Mouse (Mus musculus) stomach, postnatal 0 days (tissue): ENCODE measurements around the gene Dexi. TPM values are rescaled to one million over a fixed set of nuclear protein-coding genes. Genes with fewer than 3 reads are reported as not detected.

ENCODE experiments used
- ATAC-seq: fragments of 200-750 bp; cut with Nextera tagmentation; 2 replicates; pipeline ENCODE4 v1.8.0; 2017; ENCODE audit not compliant: low FRiP score, low TSS enrichment
- DNase-seq: peaks from one replicate; pipeline ENCODE4 v3.0.0-alpha.2; 2016; ENCODE audit warnings: low spot score
- H3K27ac ChIP-seq: fragments of 300-500 bp; sonication (generic); replicated peaks from 2 replicates; pipeline ENCODE4 v1.5.1; 2014; ENCODE audit warnings: mild to moderate bottlenecking, control low read depth
- H3K27me3 ChIP-seq: fragments of 300-500 bp; sonication (generic); 2 replicates; pipeline ENCODE4 v1.6.1; 2014; ENCODE audit warnings: low read length; ENCODE audit not compliant: control insufficient read depth, insufficient read depth
- H3K36me3 ChIP-seq: fragments of 300-500 bp; sonication (generic); 2 replicates; pipeline ENCODE4 v1.6.1; 2014; ENCODE audit warnings: low read length, mixed read lengths; ENCODE audit not compliant: control insufficient read depth, insufficient read depth
- H3K4me1 ChIP-seq: fragments of 300-500 bp; sonication (generic); replicated peaks from 2 replicates; pipeline ENCODE4 v1.6.1; 2014; ENCODE audit warnings: antibody characterized with exemption; ENCODE audit not compliant: control insufficient read depth, insufficient read depth
- H3K4me2 ChIP-seq: fragments of 300-500 bp; sonication (generic); replicated peaks from 2 replicates; pipeline ENCODE4 v1.6.1; 2014; ENCODE audit warnings: low read depth, mild to moderate bottlenecking, control low read depth, moderate library complexity
- H3K4me3 ChIP-seq: fragments of 300-500 bp; sonication (generic); 2 replicates; pipeline ENCODE4 v1.5.1; 2014; ENCODE audit warnings: low read depth, low read length, control low read depth
- H3K9ac ChIP-seq: fragments of 300-500 bp; sonication (generic); 2 replicates; pipeline ENCODE4 v1.6.1; 2014; ENCODE audit warnings: mild to moderate bottlenecking, low read length, control low read depth, mixed read lengths
- H3K9me3 ChIP-seq: fragments of 300-500 bp; sonication (generic); 2 replicates; pipeline ENCODE4 v1.6.1; 2016; ENCODE audit warnings: low read length; ENCODE audit not compliant: control insufficient read depth
- CTCF ChIP-seq: IDR thresholded peaks from 2 replicates; pipeline ENCODE4 v1.5.1; 2016; ENCODE audit warnings: antibody characterized with exemption, low read depth, mild to moderate bottlenecking, moderate library complexity
- EP300 ChIP-seq: optimal IDR thresholded peaks from 2 replicates; pipeline ENCODE3; 2016; ENCODE audit warnings: antibody characterized with exemption
- WGBS: fragments of 180-500 bp; shearing (Covaris S2); extraction: QIAGEN DNeasy Blood & Tissue Kit; methylation state at CpG from one replicate; pipeline ENCODE4 v1.1.7; 2014; 5-methylcytosine and 5-hydroxymethylcytosine counted together
- polyA plus RNA-seq: library from polyadenylated mRNA; unstranded; fragments of >200 nt; fragmentation: Nextera tagmentation; extraction: Ambion mirVana; gene quantifications from 2 replicates; pipeline ENCODE4 v1.2.1, GENCODE M21; 2015

The Dexi gene
- polyA plus RNA-seq, 1 experiment from 2014 or later, result 23.5 TPM

GRCm38 (mm10) chr16:10546865-10547264 lies 4.0 kb upstream of the Dexi start:
- ATAC-seq (no peak), DNase-seq (no peak)
- Histone ChIP-seq H3K4me2 (no peak overlapping the region), H3K36me3 (no peaks in the 10 kb centered on the region), H3K9ac (no peak overlapping the region), H3K9me3 (no peaks in the 10 kb centered on the region), H3K27me3 (no peaks in the 10 kb centered on the region), H3K27ac (no peak overlapping the region), H3K4me1 (0 out of 2 replicates have a peak, but pooled peaks cover 4% of the 10 kb centered on the region), H3K4me3 (no peak overlapping the region)
- WGBS, result 51% methylated on average over 3 of the region's 3 CpGs
- no peak for TF ChIP-seq EP300
- TF ChIP-seq CTCF, result no peak

GRCm38 (mm10) chr16:10544995-10545622 lies 2.3 kb upstream of the Dexi start, which contains the start of gene Clec16a:
Gene Clec16a (plus strand): TSS chr16:10545339.
- Histone ChIP-seq H3K27ac (peak within 1 kb of the TSS; percentile 69), H3K27me3 (no peaks in the 10 kb centered on the region), H3K36me3 (no peaks in the 10 kb centered on the region), H3K4me1 (peaks cover 12% of the 10 kb centered on the region), H3K9ac (peak within 1 kb of the TSS; percentile 83), H3K9me3 (no peaks in the 10 kb centered on the region), H3K4me2 (peak within 1 kb of the TSS; percentile 72), H3K4me3 (peak within 1 kb of the TSS; percentile 95)
- TF ChIP-seq EP300 (no peak), CTCF (no peak)
- DNase-seq (peak; percentile 97), ATAC-seq (peak; percentile 90)
- WGBS, result under 1% methylated on average over 58 of the region's 58 CpGs

- 4% methylated on average over 22 of the region's 22 CpGs for WGBS
- H3K9ac ChIP-seq, result peak overlapping the region; percentile 88
- H3K4me3 ChIP-seq, result peak overlapping the region; percentile 94
- H3K27ac ChIP-seq, result peak overlapping the region; percentile 86
- no peaks in the 10 kb centered on the region for H3K9me3 ChIP-seq
- TF ChIP-seq EP300 (no peak), CTCF (no peak)
- no peaks in the 10 kb centered on the region for H3K27me3 ChIP-seq
- peak overlapping the region; percentile 99 for H3K4me2 ChIP-seq
- H3K4me1 ChIP-seq, result peaks cover 17% of the 10 kb centered on the region
- no peaks in the 10 kb centered on the region for H3K36me3 ChIP-seq
- ATAC-seq (no peak), DNase-seq (no peak)
Observed at GRCm38 (mm10) chr16:10542266-10542665, 588 bp downstream of the Dexi start.

GRCm38 (mm10) chr16:10541598-10541930 lies 1.3 kb downstream of the Dexi start:
- TF ChIP-seq EP300 (no peak), CTCF (no peak)
- ATAC-seq, result no peak

GRCm38 (mm10) chr16:10540763-10541597 lies 1.9 kb downstream of the Dexi start:
- Histone ChIP-seq H3K27me3 (no peaks in the 10 kb centered on the region), H3K4me2 (peak overlapping the region; percentile 99), H3K36me3 (no peaks in the 10 kb centered on the region), H3K4me1 (peaks cover 12% of the 10 kb centered on the region), H3K9ac (peak overlapping the region; percentile 88), H3K4me3 (peak overlapping the region; percentile 94), H3K27ac (peak overlapping the region; percentile 86; the same call in 1 of the 2 replicates), H3K9me3 (no peaks in the 10 kb centered on the region)
- TF ChIP-seq CTCF, result no peak; the same call in 1 of the 2 replicates
- TF ChIP-seq EP300, result no peak
- ATAC-seq, result no peak
- WGBS, result 49% methylated on average over 16 of the region's 16 CpGs
- peak; percentile 26 for DNase-seq

More at GRCm38 (mm10) chr16:10541598-10541930, 1.3 kb downstream of the Dexi start:
- Histone ChIP-seq H3K4me2 (peak overlapping the region; percentile 99), H3K4me3 (peak overlapping the region; percentile 94), H3K4me1 (peaks cover 17% of the 10 kb centered on the region), H3K9me3 (no peaks in the 10 kb centered on the region), H3K9ac (peak overlapping the region; percentile 88), H3K27ac (peak overlapping the region; percentile 86), H3K36me3 (no peaks in the 10 kb centered on the region), H3K27me3 (no peaks in the 10 kb centered on the region)
- DNase-seq, result peak; percentile 33
- WGBS, result 9% methylated on average over 7 of the region's 7 CpGs

GRCm38 (mm10) chr16:10536961-10537360 lies 5.9 kb downstream of the Dexi start:
- WGBS, result 70% methylated on average over 3 of the region's 3 CpGs
- no peak overlapping the region for H3K27ac ChIP-seq

More at GRCm38 (mm10) chr16:10536961-10537360, 5.9 kb downstream of the Dexi start:
- H3K27me3 ChIP-seq, result no peaks in the 10 kb centered on the region
- DNase-seq (no peak), ATAC-seq (no peak)
- no peak overlapping the region for H3K9ac ChIP-seq
- H3K36me3 ChIP-seq, result no peaks in the 10 kb centered on the region; the same call in 1 of the 2 replicates
- H3K9me3 ChIP-seq, result no peaks in the 10 kb centered on the region
- TF ChIP-seq CTCF, result no peak
- no peak for TF ChIP-seq EP300
- H3K4me2 ChIP-seq, result no peak overlapping the region
- H3K4me1 ChIP-seq, result peaks cover 12% of the 10 kb centered on the region
- no peak overlapping the region for H3K4me3 ChIP-seq
